In the genomic region with DNA sequence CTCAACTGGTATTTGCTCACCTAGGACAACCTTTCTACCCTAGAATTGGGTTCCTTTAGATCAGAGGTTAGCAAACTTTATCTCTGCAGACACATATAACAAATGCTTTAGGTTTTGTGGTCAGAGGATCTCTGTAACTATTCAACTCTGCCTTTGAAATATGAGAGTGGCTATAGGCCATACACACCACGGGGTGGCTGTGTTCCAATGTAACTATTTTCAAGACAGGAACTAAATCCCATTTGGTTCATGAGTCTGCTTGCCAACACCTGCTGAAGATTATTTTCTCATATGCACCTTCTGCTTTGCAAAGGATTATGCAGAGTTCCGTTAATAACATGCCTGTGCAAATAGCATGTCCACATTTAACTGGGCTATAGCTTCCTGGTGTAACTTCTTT, we compare ENCODE assay signal across 17 mouse cellular contexts. TPM values are rescaled to one million over a fixed set of nuclear protein-coding genes. Genes with fewer than 3 reads are reported as not detected.
DNase-seq lines count a peak whose midpoint lies in the region.
"Had no signal": no experiment of that assay in that cellular context is flagged by ENCODE, and none has a peak within 500 bp of the region (broad histone marks: within the 10 kb centered on the region; RNA-seq: fewer than 3 reads in every experiment).

No protein-coding gene starts in this region.

- peak; percentile 34 for DNase-seq in gastrocnemius, adult 18-20 months (ENCODE audit: low spot score)
- DNase-seq in gastrocnemius, postnatal 4 days (ENCODE audit: low spot score in 2 of 2) = no peak
- peak; percentile 11 for DNase-seq in retina, postnatal 1 day
- no peak for DNase-seq in retina, embryonic 14.5 days (ENCODE audit: low spot score)
- DNase-seq in cerebellum, postnatal 14 days = peak; percentile 30 to 56
- DNase-seq in left cerebral cortex, adult 11 months (ENCODE audit: low spot score) = no peak
- DNase-seq in right cerebral cortex, postnatal 25 days = no peak
- DNase-seq: adrenal gland, postnatal 14 days; gastrocnemius, postnatal 36 days; heart, postnatal 10 days; kidney, adult 8-10 months; kidney, postnatal 25 days; left cerebral cortex, postnatal 4 days; lung, adult 18-20 months; lung, postnatal 14 days; spleen, adult 18-20 months; thymus, adult 18-20 months had no signal

RNA-seq across cellular contexts. Expression of a gene that starts 35.1 kb away (rescaled TPM):
- 10 to 100 TPM; 20.5 to 21.0 TPM for total RNA-seq in gastrocnemius, adult 18-20 months (2021)
- 10 to 100 TPM; 21.1 to 25.2 TPM for total RNA-seq in gastrocnemius, postnatal 4 days (2021)

Comparison
In these comparisons a context has a peak if more than half of its experiments do, and no peak if none do; other contexts are left out.
1. DNase-seq: peak in gastrocnemius, adult 18-20 months (single experiment), retina, postnatal 1 day (single experiment) and cerebellum, postnatal 14 days (2 of 2); none in gastrocnemius, postnatal 4 days (0 of 2), retina, embryonic 14.5 days (single experiment), left cerebral cortex, adult 11 months (single experiment) and right cerebral cortex, postnatal 25 days (single experiment).